Comparison of ENCODE assay signal across 12 mouse cellular contexts in genomic region chr16:24569681-24570080, GRCm38 (mm10).
DNase-seq lines count a peak whose midpoint lies in the region; ATAC-seq lines count a peak whose summit lies in the region.
"Had no signal": no experiment of that assay in that cellular context is flagged by ENCODE, and none has a peak within 500 bp of the region (broad histone marks: within the 10 kb centered on the region; RNA-seq: fewer than 3 reads in every experiment).

No protein-coding gene starts in this region.

- 0 out of 2 replicates have a peak, but pooled peaks have one; percentile 32 for ATAC-seq in embryonic facial prominence, embryonic 14.5 days (ENCODE audit: low read depth)
- ATAC-seq in limb, embryonic 15.5 days (ENCODE audit: insufficient number of reproducible peaks, low FRiP score, low TSS enrichment, low read depth) = peak; percentile 22; the same call in 1 of the 2 replicates
- ATAC-seq in heart, embryonic 13.5 days (ENCODE audit: extremely low read depth, insufficient number of reproducible peaks, low FRiP score, low TSS enrichment) = no peak

- peak; percentile 34 for DNase-seq in embryonic facial prominence, embryonic 14.5 days (ENCODE audit: low spot score)
- DNase-seq in embryonic facial prominence, embryonic 10.5 days (ENCODE audit: low spot score) = no peak
- DNase-seq in limb, embryonic 10.5 days (ENCODE audit: low spot score) = no peak
- DNase-seq in lung, postnatal 10 days = peak; percentile 31
- DNase-seq in urinary bladder, postnatal 4 days (ENCODE audit: low spot score in 2 of 2) = no peak
- DNase-seq in kidney, adult 8-10 months = no peak
- DNase-seq: B cell, adult 2 months; kidney, postnatal 14 days had no signal

- no peak overlapping the region for H3K9ac ChIP-seq in embryonic facial prominence, embryonic 14.5 days (ENCODE audit: low read depth, low read length)
- H3K9ac ChIP-seq in limb, embryonic 15.5 days = no peak overlapping the region
- H3K9ac ChIP-seq in heart, embryonic 13.5 days = no peak overlapping the region
- H3K9ac ChIP-seq: limb, embryonic 13.5 days had no signal

- no peak overlapping the region for H3K4me2 ChIP-seq in embryonic facial prominence, embryonic 14.5 days (ENCODE audit: low read depth, low read length)
- no peak overlapping the region for H3K4me2 ChIP-seq in limb, embryonic 15.5 days
- H3K4me2 ChIP-seq in heart, embryonic 13.5 days = peak overlapping the region; percentile 34; the same call in 1 of the 2 replicates
- H3K4me2 ChIP-seq: limb, embryonic 13.5 days had no signal

- no peak overlapping the region for H3K4me3 ChIP-seq in embryonic facial prominence, embryonic 14.5 days (ENCODE audit: low read depth, low read length)
- no peak overlapping the region for H3K4me3 ChIP-seq in embryonic facial prominence, embryonic 10.5 days
- H3K4me3 ChIP-seq in limb, embryonic 15.5 days = no peak overlapping the region
- H3K4me3 ChIP-seq in limb, embryonic 10.5 days = no peak overlapping the region
- no peak overlapping the region for H3K4me3 ChIP-seq in heart, embryonic 13.5 days
- H3K4me3 ChIP-seq: limb, embryonic 13.5 days; megakaryocyte, embryonic 14.5 days had no signal

- H3K27me3 ChIP-seq in embryonic facial prominence, embryonic 14.5 days (replicated peaks; ENCODE audit: control insufficient read depth, insufficient read depth, low read length) = no peaks in the 10 kb centered on the region
- H3K27me3 ChIP-seq in embryonic facial prominence, embryonic 10.5 days (replicated peaks; ENCODE audit: low read depth, poor library complexity, severe bottlenecking) = no peaks in the 10 kb centered on the region
- no peaks in the 10 kb centered on the region for H3K27me3 ChIP-seq in limb, embryonic 15.5 days
- no peaks in the 10 kb centered on the region for H3K27me3 ChIP-seq in limb, embryonic 10.5 days (ENCODE audit: low read depth, poor library complexity, severe bottlenecking)
- H3K27me3 ChIP-seq in heart, embryonic 13.5 days (replicated peaks) = no peaks in the 10 kb centered on the region
- H3K27me3 ChIP-seq: limb, embryonic 13.5 days had no signal

- WGBS in embryonic facial prominence, embryonic 14.5 days = 79% methylated on average over 5 of the region's 5 CpGs
- WGBS in embryonic facial prominence, embryonic 10.5 days = 86% methylated on average over 5 of the region's 5 CpGs
- WGBS in limb, embryonic 15.5 days = 66% methylated on average over 5 of the region's 5 CpGs
- 92% methylated on average over 5 of the region's 5 CpGs for WGBS in limb, embryonic 10.5 days
- 28% methylated on average over 5 of the region's 5 CpGs for WGBS in heart, embryonic 13.5 days

- no peak overlapping the region for H3K27ac ChIP-seq in embryonic facial prominence, embryonic 14.5 days (replicated peaks; ENCODE audit: low read depth, low read length)
- H3K27ac ChIP-seq in embryonic facial prominence, embryonic 10.5 days (replicated peaks) = no peak overlapping the region
- H3K27ac ChIP-seq in limb, embryonic 15.5 days = no peak overlapping the region
- no peak overlapping the region for H3K27ac ChIP-seq in limb, embryonic 10.5 days
- H3K27ac ChIP-seq in heart, embryonic 13.5 days (replicated peaks) = peak overlapping the region; percentile 79
- H3K27ac ChIP-seq: limb, embryonic 13.5 days had no signal

- H3K9me3 ChIP-seq in embryonic facial prominence, embryonic 14.5 days (ENCODE audit: control insufficient read depth, low read length) = no peaks in the 10 kb centered on the region
- no peaks in the 10 kb centered on the region for H3K9me3 ChIP-seq in embryonic facial prominence, embryonic 10.5 days
- H3K9me3 ChIP-seq in limb, embryonic 15.5 days = no peaks in the 10 kb centered on the region
- H3K9me3 ChIP-seq in limb, embryonic 10.5 days (replicated peaks) = no peaks in the 10 kb centered on the region
- no peaks in the 10 kb centered on the region for H3K9me3 ChIP-seq in heart, embryonic 13.5 days
- H3K9me3 ChIP-seq: limb, embryonic 13.5 days; megakaryocyte, embryonic 14.5 days had no signal

- peaks cover 33% of the 10 kb centered on the region for H3K4me1 ChIP-seq in embryonic facial prominence, embryonic 14.5 days (ENCODE audit: control insufficient read depth, insufficient read depth, low read length)
- peaks cover 17% of the 10 kb centered on the region for H3K4me1 ChIP-seq in embryonic facial prominence, embryonic 10.5 days
- H3K4me1 ChIP-seq in limb, embryonic 15.5 days = peaks cover 45% of the 10 kb centered on the region
- H3K4me1 ChIP-seq in limb, embryonic 10.5 days = peaks cover 23% of the 10 kb centered on the region
- H3K4me1 ChIP-seq in heart, embryonic 13.5 days = peaks cover 52% of the 10 kb centered on the region
- H3K4me1 ChIP-seq: megakaryocyte, embryonic 14.5 days had no signal

- H3K36me3 ChIP-seq in embryonic facial prominence, embryonic 14.5 days (ENCODE audit: control insufficient read depth, insufficient read depth, low read length) = no peaks in the 10 kb centered on the region
- H3K36me3 ChIP-seq in embryonic facial prominence, embryonic 10.5 days (replicated peaks) = no peaks in the 10 kb centered on the region
- no peaks in the 10 kb centered on the region for H3K36me3 ChIP-seq in limb, embryonic 15.5 days
- H3K36me3 ChIP-seq in limb, embryonic 10.5 days = no peaks in the 10 kb centered on the region
- H3K36me3 ChIP-seq in heart, embryonic 13.5 days = no peaks in the 10 kb centered on the region
- H3K36me3 ChIP-seq: limb, embryonic 13.5 days had no signal

Comparison
In these comparisons a context has a peak if more than half of its experiments do, and no peak if none do; other contexts are left out.
1. DNase-seq: peak in embryonic facial prominence, embryonic 14.5 days (single experiment) and lung, postnatal 10 days (single experiment); none in embryonic facial prominence, embryonic 10.5 days (single experiment), limb, embryonic 10.5 days (single experiment), urinary bladder, postnatal 4 days (0 of 2) and kidney, adult 8-10 months (0 of 2).